Mouse (Mus musculus): ENCODE measurements around the gene Btbd9.

GRCm38 (mm10) chr17:30598300-30598699 is 22.0 kb upstream of the Btbd9 start:
- TF ChIP-seq CTCF (IDR thresholded peaks at IDR 0.05; ENCODE audit: borderline replicate concordance, insufficient read depth, low read length), result no peak
- no peak for TF ChIP-seq POLR2A (IDR thresholded peaks at IDR 0.05; ENCODE audit: low read depth, low read length)
